Mouse (Mus musculus): ENCODE data around the gene Dennd1c. TPM values are rescaled to one million over a fixed set of nuclear protein-coding genes. Genes with fewer than 3 reads are reported as not detected.
A peak's percentile ranks its signal among the peaks of the same experiment; 100 is the strongest.

Gene Dennd1c
- polyA plus RNA-seq, 1 experiment, result 8.9 TPM

- peak overlapping the region; percentile 88 for H3K4me3 ChIP-seq (ENCODE audit: low read depth, low read length)
- H3K9ac ChIP-seq (ENCODE audit: low read depth, poor library complexity, severe bottlenecking), result peak overlapping the region; percentile 93
Measured at GRCm38 (mm10) chr17:57032854-57033253, 45.5 kb downstream of the Dennd1c start.

GRCm38 (mm10) chr17:57031661-57032420 is 46.5 kb downstream of the Dennd1c start:
- Histone ChIP-seq H3K36me3 (ENCODE audit: control insufficient read depth, insufficient read depth, low read length, poor library complexity, severe bottlenecking) (peaks cover 19% of the 10 kb centered on the region), H3K4me3 (ENCODE audit: low read depth, low read length) (peak overlapping the region; percentile 88), H3K9ac (ENCODE audit: low read depth, poor library complexity, severe bottlenecking) (peak overlapping the region; percentile 93), H3K27me3 (ENCODE audit: control insufficient read depth, insufficient read depth, low read length, poor library complexity, severe bottlenecking) (no peaks in the 10 kb centered on the region), H3K27ac (ENCODE audit: insufficient read depth, low read length) (peak overlapping the region; percentile 48), H3K9me3 (replicated peaks; ENCODE audit: control insufficient read depth, insufficient read depth, low read length, poor library complexity, severe bottlenecking) (no peaks in the 10 kb centered on the region), H3K4me1 (ENCODE audit: control insufficient read depth, insufficient read depth, low read length) (no peaks in the 10 kb centered on the region)
- TF ChIP-seq CTCF (IDR thresholded peaks at IDR 0.05; ENCODE audit: low read depth, low read length) (no peak), EP300 (IDR thresholded peaks at IDR 0.05; ENCODE audit: insufficient read depth, low read depth, low read length) (no peak), POLR2A (IDR thresholded peaks at IDR 0.05; ENCODE audit: insufficient read depth, low read length) (peak; percentile 96)

More at GRCm38 (mm10) chr17:57032854-57033253, 45.5 kb downstream of the Dennd1c start:
- H3K27me3 ChIP-seq (ENCODE audit: control insufficient read depth, insufficient read depth, low read length, poor library complexity, severe bottlenecking), result no peaks in the 10 kb centered on the region
- H3K27ac ChIP-seq (ENCODE audit: insufficient read depth, low read length), result no peak overlapping the region; the same call in 1 of the 2 replicates
- H3K9me3 ChIP-seq (replicated peaks; ENCODE audit: control insufficient read depth, insufficient read depth, low read length, poor library complexity, severe bottlenecking), result no peaks in the 10 kb centered on the region
- no peak for TF ChIP-seq EP300 (IDR thresholded peaks at IDR 0.05; ENCODE audit: insufficient read depth, low read depth, low read length)
- no peak for TF ChIP-seq CTCF (IDR thresholded peaks at IDR 0.05; ENCODE audit: low read depth, low read length)
- TF ChIP-seq POLR2A (IDR thresholded peaks at IDR 0.05; ENCODE audit: insufficient read depth, low read length), result no peak
- peaks cover 9% of the 10 kb centered on the region for H3K36me3 ChIP-seq (ENCODE audit: control insufficient read depth, insufficient read depth, low read length, poor library complexity, severe bottlenecking)
- no peaks in the 10 kb centered on the region for H3K4me1 ChIP-seq (ENCODE audit: control insufficient read depth, insufficient read depth, low read length)

GRCm38 (mm10) chr17:57030931-57031660 is 47.2 kb downstream of the Dennd1c start, which contains the start of gene Khsrp:
TSS of gene Khsrp (minus strand) at chr17:57031522.
- Histone ChIP-seq H3K4me1 (ENCODE audit: control insufficient read depth, insufficient read depth, low read length) (no peaks in the 10 kb centered on the region), H3K9me3 (replicated peaks; ENCODE audit: control insufficient read depth, insufficient read depth, low read length, poor library complexity, severe bottlenecking) (no peaks in the 10 kb centered on the region), H3K27me3 (ENCODE audit: control insufficient read depth, insufficient read depth, low read length, poor library complexity, severe bottlenecking) (no peaks in the 10 kb centered on the region), H3K36me3 (ENCODE audit: control insufficient read depth, insufficient read depth, low read length, poor library complexity, severe bottlenecking) (peaks cover 26% of the 10 kb centered on the region), H3K9ac (ENCODE audit: low read depth, poor library complexity, severe bottlenecking) (peak within 1 kb of the TSS; percentile 99), H3K4me3 (ENCODE audit: low read depth, low read length) (peak within 1 kb of the TSS; percentile 95), H3K27ac (ENCODE audit: insufficient read depth, low read length) (peak within 1 kb of the TSS; percentile 48)
- TF ChIP-seq POLR2A (IDR thresholded peaks at IDR 0.05; ENCODE audit: insufficient read depth, low read length), result no peak
- TF ChIP-seq CTCF (IDR thresholded peaks at IDR 0.05; ENCODE audit: low read depth, low read length), result no peak
- no peak for TF ChIP-seq EP300 (IDR thresholded peaks at IDR 0.05; ENCODE audit: insufficient read depth, low read depth, low read length)

GRCm38 (mm10) chr17:57029691-57030090 is 48.6 kb downstream of the Dennd1c start:
- Histone ChIP-seq H3K9me3 (replicated peaks; ENCODE audit: control insufficient read depth, insufficient read depth, low read length, poor library complexity, severe bottlenecking) (no peaks in the 10 kb centered on the region), H3K4me3 (ENCODE audit: low read depth, low read length) (peak overlapping the region; percentile 95), H3K9ac (ENCODE audit: low read depth, poor library complexity, severe bottlenecking) (peak overlapping the region; percentile 99), H3K4me1 (ENCODE audit: control insufficient read depth, insufficient read depth, low read length) (no peaks in the 10 kb centered on the region), H3K36me3 (ENCODE audit: control insufficient read depth, insufficient read depth, low read length, poor library complexity, severe bottlenecking) (peaks cover 39% of the 10 kb centered on the region), H3K27me3 (ENCODE audit: control insufficient read depth, insufficient read depth, low read length, poor library complexity, severe bottlenecking) (no peaks in the 10 kb centered on the region), H3K27ac (ENCODE audit: insufficient read depth, low read length) (no peak overlapping the region)
- TF ChIP-seq POLR2A (IDR thresholded peaks at IDR 0.05; ENCODE audit: insufficient read depth, low read length), result no peak
- TF ChIP-seq EP300 (IDR thresholded peaks at IDR 0.05; ENCODE audit: insufficient read depth, low read depth, low read length), result no peak
- no peak for TF ChIP-seq CTCF (IDR thresholded peaks at IDR 0.05; ENCODE audit: low read depth, low read length)

- peaks cover 61% of the 10 kb centered on the region for H3K36me3 ChIP-seq (ENCODE audit: control insufficient read depth, insufficient read depth, low read length, poor library complexity, severe bottlenecking)
- H3K27ac ChIP-seq (ENCODE audit: insufficient read depth, low read length), result no peak overlapping the region
- H3K9ac ChIP-seq (ENCODE audit: low read depth, poor library complexity, severe bottlenecking), result no peak overlapping the region
- H3K9me3 ChIP-seq (replicated peaks; ENCODE audit: control insufficient read depth, insufficient read depth, low read length, poor library complexity, severe bottlenecking), result no peaks in the 10 kb centered on the region
- H3K4me3 ChIP-seq (ENCODE audit: low read depth, low read length), result no peak overlapping the region
- TF ChIP-seq POLR2A (IDR thresholded peaks at IDR 0.05; ENCODE audit: insufficient read depth, low read length) (no peak), EP300 (IDR thresholded peaks at IDR 0.05; ENCODE audit: insufficient read depth, low read depth, low read length) (no peak), CTCF (IDR thresholded peaks at IDR 0.05; ENCODE audit: low read depth, low read length) (no peak)
- H3K27me3 ChIP-seq (ENCODE audit: control insufficient read depth, insufficient read depth, low read length, poor library complexity, severe bottlenecking), result no peaks in the 10 kb centered on the region
- no peaks in the 10 kb centered on the region for H3K4me1 ChIP-seq (ENCODE audit: control insufficient read depth, insufficient read depth, low read length)
Measured at GRCm38 (mm10) chr17:57027471-57027870, 50.8 kb downstream of the Dennd1c start.

All from ES-Bruce4 (cell line).